Mouse (Mus musculus) CD4-positive, CD25-positive, alpha-beta regulatory T cell, adult 2 months (primary cell): ENCODE measurements around the gene Hemk1.
A peak's percentile ranks its signal among the peaks of the same experiment; 100 is the strongest.
"Not testable (repeated sequence)": the region's sequence is repeated elsewhere in the genome, so short reads cannot be mapped to it uniquely, and the experiment has no call there.

Experiments used
- DNase-seq: peaks from one replicate; pipeline ENCODE4 v3.0.0-alpha.2; 2012; ENCODE audit warnings: low read depth, low spot score

Gene Hemk1

DNA sequence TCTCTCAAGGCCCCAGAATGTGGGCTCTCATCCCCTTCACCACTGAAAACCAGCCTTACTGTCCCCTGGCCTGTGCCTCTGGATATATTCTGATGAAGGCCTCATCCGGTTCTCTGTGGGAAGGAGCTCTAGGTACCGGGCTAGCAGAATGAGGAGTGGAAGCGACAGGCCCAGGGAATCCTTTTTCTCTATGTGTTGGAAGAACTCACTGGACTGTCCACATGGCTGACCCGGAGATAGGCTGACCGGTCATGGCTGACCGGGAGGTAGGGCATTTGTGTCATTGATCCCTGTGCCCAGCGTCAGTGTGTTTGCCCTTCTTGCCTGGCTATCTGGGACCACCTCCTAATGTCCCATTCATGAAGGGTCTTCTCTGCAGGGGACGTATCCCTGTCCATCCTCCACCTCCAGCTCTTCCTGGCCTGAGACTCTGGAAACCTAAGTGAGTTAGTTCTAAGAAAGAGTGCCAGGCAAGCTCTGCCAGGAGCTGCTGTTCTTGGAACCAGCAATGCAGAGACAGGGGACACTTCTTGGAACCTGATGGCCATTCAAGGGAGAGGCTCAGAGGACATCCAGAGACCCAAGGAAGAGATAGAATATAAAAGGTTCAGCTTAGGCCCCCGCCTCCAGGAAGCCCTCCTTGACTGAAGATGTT is 29.7 kb downstream of the Hemk1 start:
- no peak for DNase-seq

DNA sequence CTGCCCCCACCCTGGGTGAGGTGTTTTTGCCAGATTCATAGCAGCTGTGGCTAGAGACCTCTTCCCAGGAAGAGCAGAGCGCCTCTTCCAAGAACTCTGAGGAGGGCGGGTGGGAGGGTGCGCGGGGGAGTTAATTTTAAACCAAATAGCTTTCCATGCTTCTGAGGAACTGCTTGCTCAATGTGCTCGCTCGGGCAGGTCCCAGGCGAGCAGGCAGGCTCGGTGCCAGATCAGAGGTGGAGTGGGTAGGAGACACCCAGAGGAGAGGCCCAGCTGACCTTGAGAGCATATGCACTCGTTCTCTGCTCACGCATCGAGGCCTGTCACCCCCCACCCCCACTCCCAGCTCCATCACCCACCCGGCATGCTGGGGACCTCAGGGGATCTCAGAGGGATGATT is 30.3 kb downstream of the Hemk1 start:
- DNase-seq, result peak; percentile 43

DNA sequence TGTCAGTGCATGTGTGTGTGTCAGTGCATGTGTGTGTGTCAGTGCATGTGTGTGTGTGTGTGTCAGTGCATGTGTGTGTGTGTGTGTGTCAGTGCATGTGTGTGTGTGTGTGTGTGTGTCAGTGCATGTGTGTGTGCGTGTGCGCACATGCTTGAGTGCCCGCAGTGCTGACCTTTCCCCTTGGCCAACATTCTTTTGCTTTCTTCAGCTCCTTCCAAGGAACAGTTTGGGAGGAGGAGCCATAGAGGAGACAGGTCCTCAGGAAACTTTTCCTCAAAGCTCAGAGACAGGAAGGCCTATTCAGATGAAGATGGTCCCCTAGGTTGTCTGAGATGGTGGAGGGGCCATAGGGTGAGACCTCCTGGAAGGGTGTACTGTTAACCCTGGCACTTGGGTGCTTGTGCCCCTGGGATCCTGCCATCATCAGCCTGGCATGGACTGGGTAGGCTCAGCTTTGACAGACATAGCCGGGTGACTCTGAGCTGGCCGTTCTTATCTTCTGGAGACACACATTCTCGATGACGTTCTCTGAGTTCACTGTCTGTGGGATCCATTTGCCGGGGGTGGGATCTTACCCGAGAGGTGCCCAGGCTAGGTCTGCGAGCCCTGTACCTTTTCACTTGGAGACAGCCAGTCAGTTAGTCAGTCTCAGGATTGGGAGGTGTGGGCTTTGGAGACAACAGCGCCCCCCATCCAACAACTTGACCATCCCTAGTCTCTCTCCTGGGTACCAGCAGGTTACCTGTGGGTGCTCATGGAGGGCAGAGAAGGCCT is 30.9 kb downstream of the Hemk1 start:
- DNase-seq, result peak; percentile 54

DNA sequence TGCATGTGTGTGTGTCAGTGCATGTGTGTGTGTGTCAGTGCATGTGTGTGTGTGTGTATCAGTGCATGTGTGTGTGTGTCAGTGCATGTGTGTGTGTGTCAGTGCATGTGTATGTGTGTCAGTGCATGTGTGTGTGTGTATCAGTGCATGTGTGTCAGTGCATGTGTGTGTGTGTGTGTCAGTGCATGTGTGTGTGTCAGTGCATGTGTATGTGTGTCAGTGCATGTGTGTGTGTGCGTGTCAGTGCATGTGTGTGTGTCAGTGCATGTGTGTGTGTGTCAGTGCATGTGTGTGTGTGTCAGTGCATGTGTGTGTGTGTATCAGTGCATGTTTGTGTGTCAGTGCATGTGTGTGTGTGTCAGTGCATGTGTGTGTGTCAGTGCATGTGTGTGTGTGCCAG is 31.5 kb downstream of the Hemk1 start:
- DNase-seq, result not testable (repeated sequence)

DNA sequence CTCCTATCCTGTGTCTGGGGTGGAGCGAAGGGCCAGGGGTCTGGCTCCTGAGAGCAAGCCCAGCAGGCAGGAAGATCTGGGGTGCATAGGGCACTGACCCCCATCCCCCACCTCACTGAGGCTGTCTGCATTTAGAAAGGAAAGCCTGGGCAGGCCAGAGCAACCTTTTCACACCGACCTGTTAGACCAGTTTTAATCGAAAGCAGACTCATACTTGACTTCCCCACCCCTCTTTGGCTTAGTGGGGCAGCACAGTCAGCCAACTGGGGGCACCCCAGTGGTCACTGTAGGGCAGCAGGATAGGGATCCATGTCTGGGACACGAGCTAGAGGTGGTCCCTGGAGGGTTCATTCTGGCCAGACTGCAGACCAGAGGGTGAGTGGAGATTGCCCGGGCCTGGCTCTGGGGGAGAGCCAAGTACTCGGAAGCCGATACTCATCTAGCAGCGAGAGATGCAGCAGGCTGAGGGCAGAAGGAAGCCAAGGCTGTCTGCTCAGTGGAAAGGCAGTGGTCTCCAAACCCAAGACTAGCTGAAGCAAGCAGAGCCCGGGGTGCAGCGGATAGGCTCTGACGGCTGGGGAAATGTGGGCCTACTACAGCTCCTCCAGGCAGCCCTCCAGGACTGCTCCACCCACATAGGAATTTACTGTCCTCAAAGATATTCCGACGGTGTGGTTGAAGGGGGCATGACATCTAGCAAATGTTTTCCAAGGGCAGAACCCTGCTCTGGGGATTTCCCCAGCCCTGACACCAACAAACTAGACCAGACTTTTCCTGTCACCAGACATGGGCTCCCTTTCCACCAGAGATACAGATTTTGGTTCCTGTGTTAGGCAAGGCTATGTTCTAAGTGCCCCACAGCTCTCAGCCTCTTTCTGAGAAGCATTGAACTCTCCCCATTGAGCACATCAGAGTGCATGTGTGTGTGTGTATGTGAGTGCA is 32.3 kb downstream of the Hemk1 start:
- DNase-seq, result peak; percentile 82

DNA sequence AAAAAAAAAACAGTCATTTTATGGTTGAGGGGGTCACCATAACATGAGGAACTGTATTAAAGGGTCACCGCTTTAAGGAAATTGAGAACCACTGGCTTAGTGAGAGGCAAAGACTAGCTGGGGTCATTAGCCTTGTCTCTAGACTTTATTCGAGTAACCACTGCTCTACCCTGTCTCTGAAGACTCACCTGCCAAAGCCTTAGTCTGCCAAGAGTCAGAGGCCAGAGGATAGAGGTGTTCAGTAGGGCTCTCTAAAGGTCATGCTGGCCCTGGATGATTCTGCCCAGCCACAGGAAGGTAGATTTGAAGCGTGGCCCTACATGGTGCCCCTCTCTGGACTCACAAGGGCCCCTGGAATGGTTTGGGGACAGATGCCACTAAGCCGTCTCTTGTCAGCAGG is 33.1 kb downstream of the Hemk1 start:
- no peak for DNase-seq

DNA sequence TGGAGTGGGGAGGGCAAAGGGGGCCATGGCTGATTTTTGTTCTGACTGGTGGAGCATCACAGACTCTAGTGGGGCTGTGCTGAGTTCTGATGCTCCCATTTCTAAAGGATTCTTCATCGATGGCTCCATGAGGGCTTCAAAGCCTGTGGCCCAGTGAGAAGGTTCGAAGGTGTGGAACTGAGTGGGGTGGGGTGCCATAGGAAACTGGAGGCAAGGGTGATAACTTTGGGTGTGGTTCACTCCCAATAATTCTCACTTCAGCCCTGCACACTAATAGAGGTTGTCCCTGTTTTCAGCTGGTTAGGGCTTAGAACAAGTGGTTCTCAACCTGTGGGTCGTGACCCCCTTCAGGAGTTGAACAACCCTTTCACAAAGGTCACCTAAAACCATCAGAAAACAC is 33.8 kb downstream of the Hemk1 start:
- DNase-seq, result no peak

DNA sequence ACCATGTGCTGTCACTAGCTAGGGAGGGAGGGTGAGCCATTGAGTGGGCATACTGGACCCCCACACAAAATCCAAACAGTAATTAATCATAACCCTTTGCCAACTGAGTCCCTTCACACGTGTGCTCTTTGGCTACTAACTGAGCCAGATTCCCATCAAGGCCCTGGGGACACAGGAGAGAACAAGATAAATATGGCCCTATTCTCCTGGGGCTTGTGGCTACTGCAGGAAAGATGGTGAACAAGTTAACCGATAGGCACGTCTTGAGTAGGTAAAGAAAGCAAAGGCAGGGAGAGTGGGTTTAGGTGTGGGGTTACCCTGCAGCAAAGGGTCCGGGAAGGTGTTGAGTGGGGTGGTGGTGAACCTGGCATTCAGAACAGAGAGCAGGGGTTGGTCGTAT is 34.2 kb downstream of the Hemk1 start:
- DNase-seq, result no peak

DNA sequence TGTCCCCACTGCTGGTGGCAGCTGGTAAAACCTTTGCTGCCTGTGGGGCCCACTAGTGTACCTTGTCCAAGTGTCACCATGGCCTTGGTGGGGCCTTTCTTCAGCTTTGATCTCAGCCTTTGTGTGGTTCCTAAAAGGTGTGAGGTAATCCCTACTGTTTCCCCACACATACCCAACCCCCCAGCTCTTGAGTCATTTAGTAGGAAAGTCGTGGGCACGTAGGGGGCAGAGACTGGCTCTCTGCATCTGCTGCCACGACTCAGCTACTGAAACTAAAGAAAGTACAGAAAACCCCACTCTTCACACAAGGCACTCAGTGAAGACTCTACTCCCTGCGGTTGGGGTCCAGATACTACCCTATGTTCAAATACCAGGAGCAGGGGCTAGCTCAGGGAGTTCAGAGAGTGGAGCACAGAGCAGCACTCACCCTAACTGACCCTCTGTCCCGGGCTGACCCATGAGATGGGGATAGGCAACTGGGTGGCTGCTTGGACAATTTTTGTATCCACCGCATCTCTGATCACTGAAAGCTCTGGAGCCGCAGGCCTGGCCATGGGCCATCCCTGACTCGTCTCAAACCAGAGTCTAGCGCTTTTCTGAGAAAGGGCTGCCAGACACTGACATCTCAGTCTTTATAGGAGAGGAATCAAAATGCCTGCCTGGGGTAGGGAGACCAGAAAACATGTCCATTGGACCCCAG is 34.9 kb downstream of the Hemk1 start:
- peak; percentile 54 for DNase-seq

DNA sequence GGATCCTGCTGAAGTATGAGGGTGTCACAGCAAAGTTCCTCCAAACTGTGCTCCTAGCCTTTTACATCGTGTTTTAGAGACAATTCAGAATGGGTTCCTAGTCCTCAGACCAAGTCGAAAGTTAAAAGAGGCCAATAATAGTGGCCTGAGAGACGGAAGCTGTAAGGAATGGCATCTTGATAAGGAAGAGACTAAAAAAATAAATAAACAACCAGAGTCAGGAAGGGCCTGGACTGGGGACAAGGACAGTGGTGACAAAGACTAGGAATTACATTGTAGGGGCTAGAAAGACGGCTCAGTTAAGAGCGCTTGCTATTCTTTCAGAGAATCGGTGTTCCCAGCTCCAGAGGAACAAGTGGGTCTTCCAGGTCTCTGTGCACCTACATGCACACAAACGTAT is 35.6 kb downstream of the Hemk1 start:
- no peak for DNase-seq

DNA sequence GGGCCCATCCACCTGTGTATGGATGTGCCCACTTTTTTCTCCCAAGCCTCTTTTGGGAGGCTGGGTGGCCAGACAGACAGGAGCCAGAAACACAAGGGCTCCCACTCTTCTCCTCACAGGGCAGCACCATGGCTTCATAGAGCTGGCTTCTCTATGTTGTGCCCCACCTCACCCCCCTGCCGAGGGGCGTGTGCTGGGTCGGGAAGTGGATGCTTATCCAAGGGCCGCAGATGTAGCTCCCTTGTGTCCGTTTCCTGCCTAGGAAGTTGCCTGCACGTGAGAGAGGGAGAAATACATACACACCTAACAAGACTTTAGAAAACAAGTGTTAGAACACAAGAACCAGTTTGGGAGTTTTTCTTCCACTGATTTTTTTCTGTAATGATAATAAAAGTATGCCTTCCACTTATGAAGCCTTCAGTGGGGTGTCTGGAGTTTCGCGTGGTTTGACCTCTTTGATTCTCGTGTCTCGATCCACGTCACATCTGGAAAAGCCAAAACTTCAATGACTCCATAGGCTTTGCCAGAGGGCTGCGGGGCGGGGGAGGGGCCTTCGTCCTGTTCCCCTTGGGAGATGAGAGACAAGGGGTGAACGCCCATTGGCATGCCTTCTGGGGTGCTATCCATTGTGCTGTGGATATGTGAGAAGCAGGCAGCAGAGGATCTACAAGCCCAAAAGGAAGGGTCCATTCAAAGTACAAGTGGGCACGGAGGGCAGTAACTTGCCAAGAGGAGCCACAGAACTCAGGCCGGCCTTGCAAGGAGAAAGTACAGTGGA is 36.4 kb downstream of the Hemk1 start:
- DNase-seq, result peak; percentile 13

DNA sequence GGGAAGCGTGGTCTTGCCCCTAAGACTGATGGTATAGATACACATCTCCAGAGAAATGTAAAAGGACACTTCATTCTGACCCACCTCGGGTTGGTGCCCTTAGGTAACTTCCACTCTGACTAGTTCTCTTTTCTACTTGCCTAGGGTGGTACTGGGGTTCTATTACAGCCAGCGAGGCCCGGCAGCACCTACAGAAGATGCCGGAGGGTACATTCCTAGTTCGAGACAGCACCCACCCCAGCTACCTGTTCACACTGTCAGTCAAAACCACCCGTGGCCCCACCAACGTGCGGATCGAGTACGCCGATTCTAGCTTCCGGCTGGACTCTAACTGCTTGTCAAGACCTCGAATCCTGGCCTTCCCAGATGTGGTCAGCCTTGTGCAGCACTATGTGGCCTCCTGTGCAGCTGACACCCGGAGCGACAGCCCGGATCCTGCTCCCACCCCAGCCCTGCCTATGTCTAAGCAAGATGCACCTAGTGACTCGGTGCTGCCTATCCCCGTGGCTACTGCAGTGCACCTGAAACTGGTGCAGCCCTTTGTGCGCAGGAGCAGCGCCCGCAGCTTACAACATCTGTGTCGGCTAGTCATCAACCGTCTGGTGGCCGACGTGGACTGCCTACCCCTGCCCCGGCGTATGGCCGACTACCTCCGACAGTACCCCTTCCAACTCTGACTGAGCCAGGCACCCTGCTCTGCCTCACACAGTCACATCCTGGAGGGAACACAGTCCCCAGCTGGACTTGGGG is 37.8 kb downstream of the Hemk1 start:
- DNase-seq, result peak; percentile 47

DNA sequence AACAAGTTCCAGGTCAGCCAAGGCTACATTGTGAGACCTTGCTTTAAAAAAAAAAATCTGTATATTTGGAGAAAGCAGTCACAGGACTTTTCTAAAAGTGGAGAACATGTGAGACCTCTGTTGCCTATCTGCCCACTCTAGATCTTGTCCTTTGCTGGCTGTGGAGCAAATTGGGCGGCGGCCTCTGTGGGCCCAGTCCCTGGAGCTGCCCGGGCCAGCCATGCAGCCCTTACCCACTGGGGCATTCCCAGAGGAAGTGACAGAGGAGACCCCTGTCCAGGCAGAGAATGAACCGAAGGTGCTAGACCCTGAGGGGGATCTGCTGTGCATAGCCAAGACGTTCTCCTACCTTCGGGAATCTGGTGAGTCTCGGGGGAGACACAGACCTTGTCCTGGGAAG is 38.4 kb downstream of the Hemk1 start:
- DNase-seq, result peak; percentile 10

DNA sequence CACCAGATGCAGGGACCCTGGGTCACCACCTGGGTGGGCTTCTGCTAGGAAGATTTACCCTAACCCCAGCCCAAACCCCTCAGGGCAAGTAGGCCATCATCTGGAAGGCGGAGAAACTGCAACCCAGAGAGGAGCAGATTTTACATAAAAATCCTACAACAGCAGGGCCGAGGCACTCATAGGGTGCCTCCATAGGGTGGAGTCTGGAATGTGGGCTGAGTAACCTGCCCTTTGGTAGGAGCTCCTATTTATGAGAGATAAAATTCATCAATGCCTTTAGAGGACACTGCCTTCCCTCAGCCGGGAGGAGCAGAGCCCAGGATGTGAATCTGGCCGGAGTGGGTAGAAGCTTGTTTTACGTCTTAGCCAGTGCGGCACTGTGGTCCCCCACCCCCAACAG is 39.3 kb downstream of the Hemk1 start:
- peak; percentile 41 for DNase-seq

DNA sequence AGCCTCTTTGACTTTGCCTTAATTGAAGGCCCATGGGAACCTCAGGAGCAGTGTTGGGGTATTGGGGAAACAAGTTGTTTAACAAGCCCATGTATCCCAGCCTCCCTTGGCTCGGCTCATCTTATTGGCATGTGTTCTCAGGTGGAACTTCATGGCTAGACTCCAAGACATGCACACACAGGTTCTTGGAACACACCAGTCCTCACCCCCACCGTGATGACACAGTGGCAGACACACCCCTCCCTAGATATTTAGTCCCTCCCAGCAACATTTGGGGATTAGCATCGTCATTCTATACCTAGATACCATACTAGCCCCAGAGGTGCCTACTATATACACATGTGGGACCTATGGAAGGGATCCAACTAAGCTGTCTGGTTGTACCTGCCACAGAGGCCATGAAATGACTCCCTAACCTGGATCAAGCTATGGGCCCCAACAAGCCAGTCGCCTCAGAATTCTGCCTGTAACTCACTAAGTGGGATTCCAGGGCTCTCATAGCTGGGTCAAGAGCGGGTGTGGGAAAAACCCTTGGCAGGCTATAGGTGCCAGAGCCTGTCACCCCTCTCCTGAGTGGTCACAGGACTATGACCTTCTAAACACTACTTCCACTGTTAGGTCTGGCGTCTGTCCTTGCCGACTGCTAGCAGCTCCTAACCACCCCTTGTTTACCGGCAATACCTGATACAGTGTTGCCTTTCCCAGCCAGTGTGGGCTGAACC is 39.9 kb downstream of the Hemk1 start:
- DNase-seq, result peak; percentile 73

DNA sequence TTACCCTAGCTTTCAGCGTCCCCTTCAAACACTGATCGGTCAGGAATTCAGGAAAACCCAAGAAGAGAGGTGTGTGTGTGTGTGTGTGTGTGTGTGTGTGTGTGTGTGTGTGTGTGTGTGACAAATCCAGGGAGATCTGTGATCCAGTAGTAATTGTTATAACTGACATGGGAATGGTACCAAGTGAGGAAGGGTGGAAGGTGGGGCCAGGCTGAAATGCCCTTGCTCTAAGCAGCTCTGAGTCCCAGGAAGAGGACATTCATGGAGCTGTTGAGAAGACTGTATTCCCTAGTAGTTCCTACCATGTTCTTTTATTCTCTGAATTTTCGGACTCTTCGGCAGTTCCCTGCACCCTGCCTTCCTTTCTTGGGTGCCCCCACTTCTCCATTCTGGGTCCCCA is 40.5 kb downstream of the Hemk1 start:
- DNase-seq, result no peak

DNA sequence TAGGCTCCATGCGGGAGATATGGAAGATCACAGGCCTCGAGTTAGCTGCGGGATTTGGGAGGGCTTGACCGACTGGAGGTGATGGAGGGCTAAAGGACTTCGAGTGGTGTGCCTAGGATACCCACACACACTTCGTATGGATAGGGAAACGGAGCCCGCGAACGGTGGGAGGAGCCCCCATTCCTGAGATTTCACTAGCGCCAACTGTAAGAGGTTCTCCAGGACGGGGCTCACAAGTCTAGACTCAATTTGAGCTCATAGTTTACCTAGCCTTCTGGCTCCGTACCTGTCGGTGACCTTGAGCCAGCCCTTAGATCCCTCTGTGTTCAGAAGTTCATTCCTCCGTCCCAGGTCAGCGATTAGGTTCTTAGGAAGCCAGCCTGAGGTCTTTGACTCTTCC is 41.1 kb downstream of the Hemk1 start:
- peak; percentile 50 for DNase-seq

DNA sequence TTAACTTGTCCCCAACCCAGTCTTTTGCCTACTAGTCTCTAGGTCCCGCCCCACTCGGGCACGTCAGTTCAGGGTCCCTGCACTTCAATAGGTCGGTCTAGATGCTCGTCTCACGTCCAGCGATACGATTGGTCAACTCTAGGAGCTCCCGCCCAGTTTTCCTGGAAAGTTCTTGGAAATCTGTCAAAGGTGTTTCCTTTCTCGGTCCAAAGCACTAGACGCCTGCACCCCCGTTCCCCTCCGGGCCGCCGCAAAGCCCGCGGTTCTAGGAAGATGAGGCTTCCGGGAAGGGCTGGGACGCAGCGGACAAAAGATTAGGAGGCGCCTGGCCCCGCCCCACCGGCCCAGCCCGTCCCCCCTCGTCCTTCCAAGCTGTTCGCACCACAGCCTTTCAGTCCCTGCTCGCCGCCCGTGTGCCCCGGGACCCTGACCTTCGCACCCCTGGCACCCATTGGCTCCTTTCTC is 41.6 kb downstream of the Hemk1 start:
- DNase-seq, result peak; percentile 92

DNA sequence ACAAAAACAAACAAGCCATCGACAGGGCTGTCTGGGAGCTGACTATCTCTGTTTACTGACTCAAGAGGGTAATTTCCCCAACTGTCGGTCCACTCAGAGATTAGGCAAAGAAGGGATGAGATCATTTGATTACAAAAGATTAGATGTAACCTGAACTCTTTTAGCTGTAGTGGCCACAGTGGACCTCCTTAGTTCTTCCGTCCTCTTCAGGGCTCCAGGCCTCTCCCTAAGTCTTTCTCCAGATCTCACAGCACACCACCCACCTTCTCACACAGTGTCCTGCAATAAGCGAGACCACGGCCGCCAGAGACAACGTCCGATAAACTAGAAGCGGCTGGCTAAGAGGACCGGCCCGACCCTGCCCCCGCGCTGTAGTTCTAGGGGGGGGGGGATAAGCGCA is 42.1 kb downstream of the Hemk1 start:
- DNase-seq, result no peak

DNA sequence AAGGTAGTCTGAATTCAATTTTAAA is 42.3 kb downstream of the Hemk1 start, which contains the start of gene Cish:
Gene Cish, plus strand, starts transcription at position 11 of the 25 bp plus-strand sequence.
- DNase-seq, result no peak
